Mouse (Mus musculus): ENCODE results near the gene Ngdn. TPM values are rescaled to one million over a fixed set of nuclear protein-coding genes. Genes with fewer than 3 reads are reported as not detected.
A peak's percentile ranks its signal among the peaks of the same experiment; 100 is the strongest.
"Not testable (repeated sequence)": the region's sequence is repeated elsewhere in the genome, so short reads cannot be mapped to it uniquely, and the experiment has no call there.

Gene Ngdn
- polyA plus RNA-seq, 1 experiment from 2014 or later = 68.1 TPM

- peak overlapping the region; percentile 60 for H3K9ac ChIP-seq (ENCODE audit: low read length)
- H3K9me3 ChIP-seq (replicated peaks; ENCODE audit: control insufficient read depth, low read length) = no peaks in the 10 kb centered on the region
- H3K27me3 ChIP-seq (ENCODE audit: control insufficient read depth, insufficient read depth, low read length) = no peaks in the 10 kb centered on the region
- WGBS = 67% methylated on average over 8 of the region's 8 CpGs
- H3K4me1 ChIP-seq (ENCODE audit: control insufficient read depth, insufficient read depth, low read length) = peaks cover 14% of the 10 kb centered on the region
- no peak for ATAC-seq (replicated peaks; ENCODE audit: extremely low read depth, insufficient read depth, low FRiP score)
- peak overlapping the region; percentile 24; the same call in 1 of the 2 replicates for H3K4me2 ChIP-seq (ENCODE audit: low read depth, low read length)
- H3K36me3 ChIP-seq (ENCODE audit: control insufficient read depth, insufficient read depth) = peaks cover 18% of the 10 kb centered on the region
- H3K27ac ChIP-seq (ENCODE audit: low read length) = peak overlapping the region; percentile 77
- H3K4me3 ChIP-seq (ENCODE audit: low read length) = peak overlapping the region; percentile 6
Measured at GRCm38 (mm10) chr14:54978664-54979063, 36.6 kb upstream of the Ngdn start.

- Histone ChIP-seq H3K4me2 (ENCODE audit: low read depth, low read length) (peak overlapping the region; percentile 69), H3K36me3 (ENCODE audit: control insufficient read depth, insufficient read depth) (peaks cover 7% of the 10 kb centered on the region), H3K27me3 (ENCODE audit: control insufficient read depth, insufficient read depth, low read length) (no peaks in the 10 kb centered on the region), H3K9ac (ENCODE audit: low read length) (peak overlapping the region; percentile 93), H3K9me3 (replicated peaks; ENCODE audit: control insufficient read depth, low read length) (no peaks in the 10 kb centered on the region), H3K4me1 (ENCODE audit: control insufficient read depth, insufficient read depth, low read length) (peaks cover 9% of the 10 kb centered on the region), H3K4me3 (ENCODE audit: low read length) (no peak overlapping the region), H3K27ac (ENCODE audit: low read length) (peak overlapping the region; percentile 98)
- 75% methylated on average over 7 of the region's 7 CpGs for WGBS
- no peak for ATAC-seq (replicated peaks; ENCODE audit: extremely low read depth, insufficient read depth, low FRiP score)
Measured at GRCm38 (mm10) chr14:54981934-54982333, 33.3 kb upstream of the Ngdn start.

DNA sequence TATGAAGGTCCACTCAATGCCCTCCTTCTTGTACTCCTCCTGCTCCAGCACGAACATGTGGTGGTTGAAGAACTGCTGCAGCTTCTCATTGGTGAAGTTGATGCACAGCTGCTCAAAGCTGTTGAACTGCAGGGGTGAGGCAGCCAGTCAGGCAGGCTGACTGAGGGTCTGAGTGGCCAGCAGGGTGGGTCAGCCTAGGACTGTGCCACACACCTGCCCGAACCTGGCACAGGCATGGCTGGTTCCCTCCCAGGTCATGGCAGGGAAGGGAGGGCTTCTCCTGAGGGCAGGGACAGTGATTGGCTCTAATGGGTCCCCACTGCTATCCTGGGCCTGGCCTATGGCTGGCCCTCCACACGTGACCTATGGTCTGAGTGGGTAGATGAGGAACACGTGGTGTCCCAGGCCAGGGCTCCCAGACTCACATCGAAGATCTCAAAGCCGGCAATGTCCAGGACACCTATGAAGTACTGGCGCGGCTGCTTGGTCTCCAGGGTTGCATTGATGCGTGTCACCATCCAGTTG lies 26.8 kb upstream of the Ngdn start:
- ATAC-seq (replicated peaks; ENCODE audit: extremely low read depth, insufficient read depth, low FRiP score) = peak; percentile 50
- peak overlapping the region; percentile 63 for H3K4me3 ChIP-seq (ENCODE audit: low read length)
- not testable (repeated sequence) for H3K27me3 ChIP-seq (ENCODE audit: control insufficient read depth, insufficient read depth, low read length); H3K4me1 ChIP-seq (ENCODE audit: control insufficient read depth, insufficient read depth, low read length); H3K9me3 ChIP-seq (replicated peaks; ENCODE audit: control insufficient read depth, low read length)
- peak overlapping the region; percentile 93 for H3K9ac ChIP-seq (ENCODE audit: low read length)
- H3K4me2 ChIP-seq (ENCODE audit: low read depth, low read length) = peak overlapping the region; percentile 69
- peaks cover 13% of the 10 kb centered on the region; the same call in 1 of the 2 replicates for H3K36me3 ChIP-seq (ENCODE audit: control insufficient read depth, insufficient read depth)
- 53% methylated on average over 9 of the region's 9 CpGs for WGBS
- H3K27ac ChIP-seq (ENCODE audit: low read length) = peak overlapping the region; percentile 98

DNA sequence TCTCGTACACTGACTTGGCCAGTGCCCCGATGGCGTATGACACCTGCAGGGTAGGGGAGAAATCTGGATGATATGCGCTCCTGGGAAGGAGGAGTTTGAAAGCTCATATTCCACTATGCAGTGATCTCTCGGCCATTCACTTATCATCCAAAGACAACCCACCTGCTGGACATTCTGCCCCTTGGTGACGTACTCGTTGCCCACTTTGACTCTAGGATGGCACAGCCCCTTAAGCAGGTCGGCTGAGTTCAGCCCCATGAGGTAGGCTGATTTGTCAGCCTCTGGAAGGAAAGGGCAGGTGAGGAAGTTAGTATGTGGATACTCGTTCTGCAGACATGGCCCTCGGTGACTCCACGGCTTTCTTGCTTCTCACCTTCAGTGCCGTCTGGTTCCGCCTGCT lies 26.4 kb upstream of the Ngdn start:
- no peak for ATAC-seq (replicated peaks; ENCODE audit: extremely low read depth, insufficient read depth, low FRiP score)
- peaks cover 13% of the 10 kb centered on the region; the same call in 1 of the 2 replicates for H3K36me3 ChIP-seq (ENCODE audit: control insufficient read depth, insufficient read depth)

DNA sequence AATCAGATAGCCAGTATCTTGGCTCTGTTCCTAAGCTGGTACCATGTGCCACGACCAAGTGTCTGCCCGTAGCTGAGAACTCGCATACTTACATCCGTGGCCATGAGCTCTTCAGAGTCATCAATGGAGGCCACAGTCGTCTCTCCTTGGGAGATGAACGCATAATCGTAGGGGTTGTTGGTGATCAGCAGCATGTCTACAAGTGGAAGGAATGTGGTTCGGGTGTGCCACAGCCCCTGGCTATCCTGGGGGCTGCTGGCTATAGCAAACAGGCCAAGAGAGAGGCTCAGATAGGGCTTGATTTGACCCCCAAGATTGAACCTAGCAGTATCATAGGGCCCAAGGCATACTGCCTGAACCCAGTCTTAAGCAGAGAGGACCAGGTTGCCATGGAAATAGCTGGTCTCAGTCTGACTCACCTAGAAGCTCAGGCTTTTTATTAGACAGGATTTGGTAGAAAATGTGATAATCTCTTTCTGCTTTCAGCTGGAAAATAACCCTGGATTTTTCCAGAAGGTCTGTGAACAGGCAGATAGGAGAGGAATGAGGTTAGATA lies 25.3 kb upstream of the Ngdn start:
- H3K4me3 ChIP-seq (ENCODE audit: low read length) = peak overlapping the region; percentile 63

More for the DNA sequence above, 26.4 kb upstream of the Ngdn start:
- H3K27ac ChIP-seq (ENCODE audit: low read length) = peak overlapping the region; percentile 98
- H3K4me1 ChIP-seq (ENCODE audit: control insufficient read depth, insufficient read depth, low read length) = peaks cover 3% of the 10 kb centered on the region
- peak overlapping the region; percentile 69 for H3K4me2 ChIP-seq (ENCODE audit: low read depth, low read length)
- WGBS = 58% methylated on average over 13 of the region's 13 CpGs
- no peaks in the 10 kb centered on the region for H3K9me3 ChIP-seq (replicated peaks; ENCODE audit: control insufficient read depth, low read length)
- H3K27me3 ChIP-seq (ENCODE audit: control insufficient read depth, insufficient read depth, low read length) = no peaks in the 10 kb centered on the region
- peak overlapping the region; percentile 63 for H3K4me3 ChIP-seq (ENCODE audit: low read length)
- H3K9ac ChIP-seq (ENCODE audit: low read length) = peak overlapping the region; percentile 93

GRCm38 (mm10) chr14:54992196-54992595 lies 23.1 kb upstream of the Ngdn start:
- 62% methylated on average over 10 of the region's 10 CpGs for WGBS
- H3K9ac ChIP-seq (ENCODE audit: low read length) = peak overlapping the region; percentile 93

More for the DNA sequence above, 25.3 kb upstream of the Ngdn start:
- Histone ChIP-seq H3K9me3 (replicated peaks; ENCODE audit: control insufficient read depth, low read length) (no peaks in the 10 kb centered on the region), H3K27ac (ENCODE audit: low read length) (peak overlapping the region; percentile 98), H3K9ac (ENCODE audit: low read length) (peak overlapping the region; percentile 93), H3K36me3 (ENCODE audit: control insufficient read depth, insufficient read depth) (peaks cover 10% of the 10 kb centered on the region; the same call in 1 of the 2 replicates), H3K27me3 (ENCODE audit: control insufficient read depth, insufficient read depth, low read length) (no peaks in the 10 kb centered on the region), H3K4me1 (ENCODE audit: control insufficient read depth, insufficient read depth, low read length) (peaks cover 4% of the 10 kb centered on the region), H3K4me2 (ENCODE audit: low read depth, low read length) (peak overlapping the region; percentile 69)
- WGBS = 56% methylated on average over 8 of the region's 8 CpGs
- ATAC-seq (replicated peaks; ENCODE audit: extremely low read depth, insufficient read depth, low FRiP score) = no peak

DNA sequence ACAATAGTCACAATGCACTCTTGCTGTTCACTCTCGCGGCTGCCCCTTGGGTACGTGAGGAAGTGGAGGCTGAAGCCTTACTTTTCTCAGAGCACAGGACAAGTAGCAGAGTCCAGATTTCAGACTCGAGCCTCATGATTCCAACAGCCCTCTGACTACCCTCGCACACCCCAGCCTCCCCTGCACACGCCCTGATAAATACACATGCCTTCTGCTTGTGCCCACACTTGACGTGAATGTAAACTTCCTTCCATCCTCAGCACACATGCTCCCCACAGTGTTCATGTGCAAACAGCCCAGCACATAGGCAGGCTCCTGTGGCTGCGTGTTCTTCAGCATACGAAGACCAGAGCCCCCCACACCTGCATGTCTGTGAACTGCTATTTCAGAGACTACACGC lies 21.6 kb upstream of the Ngdn start:
- Histone ChIP-seq H3K4me3 (ENCODE audit: low read length) (peak overlapping the region; percentile 63), H3K4me2 (ENCODE audit: low read depth, low read length) (peak overlapping the region; percentile 67), H3K9me3 (replicated peaks; ENCODE audit: control insufficient read depth, low read length) (no peaks in the 10 kb centered on the region), H3K27me3 (ENCODE audit: control insufficient read depth, insufficient read depth, low read length) (no peaks in the 10 kb centered on the region), H3K4me1 (ENCODE audit: control insufficient read depth, insufficient read depth, low read length) (peaks cover 23% of the 10 kb centered on the region), H3K27ac (ENCODE audit: low read length) (peak overlapping the region; percentile 98), H3K9ac (ENCODE audit: low read length) (peak overlapping the region; percentile 93), H3K36me3 (ENCODE audit: control insufficient read depth, insufficient read depth) (peaks cover 6% of the 10 kb centered on the region; the same call in 1 of the 2 replicates)
- no peak for ATAC-seq (replicated peaks; ENCODE audit: extremely low read depth, insufficient read depth, low FRiP score)
- 31% methylated on average over 10 of the region's 10 CpGs for WGBS

More at GRCm38 (mm10) chr14:54992196-54992595, 23.1 kb upstream of the Ngdn start:
- Histone ChIP-seq H3K4me2 (ENCODE audit: low read depth, low read length) (peak overlapping the region; percentile 69), H3K27me3 (ENCODE audit: control insufficient read depth, insufficient read depth, low read length) (no peaks in the 10 kb centered on the region), H3K36me3 (ENCODE audit: control insufficient read depth, insufficient read depth) (peaks cover 6% of the 10 kb centered on the region; the same call in 1 of the 2 replicates), H3K4me3 (ENCODE audit: low read length) (peak overlapping the region; percentile 63), H3K27ac (ENCODE audit: low read length) (peak overlapping the region; percentile 98), H3K9me3 (replicated peaks; ENCODE audit: control insufficient read depth, low read length) (no peaks in the 10 kb centered on the region), H3K4me1 (ENCODE audit: control insufficient read depth, insufficient read depth, low read length) (peaks cover 10% of the 10 kb centered on the region)
- no peak for ATAC-seq (replicated peaks; ENCODE audit: extremely low read depth, insufficient read depth, low FRiP score)

- Histone ChIP-seq H3K36me3 (ENCODE audit: control insufficient read depth, insufficient read depth) (peaks cover 6% of the 10 kb centered on the region; the same call in 1 of the 2 replicates), H3K4me1 (ENCODE audit: control insufficient read depth, insufficient read depth, low read length) (peaks cover 25% of the 10 kb centered on the region), H3K9me3 (replicated peaks; ENCODE audit: control insufficient read depth, low read length) (no peaks in the 10 kb centered on the region), H3K27ac (ENCODE audit: low read length) (peak within 1 kb of the TSS; percentile 98), H3K9ac (ENCODE audit: low read length) (peak within 1 kb of the TSS; percentile 93), H3K4me3 (ENCODE audit: low read length) (peak within 1 kb of the TSS; percentile 63), H3K4me2 (ENCODE audit: low read depth, low read length) (peak within 1 kb of the TSS; percentile 67), H3K27me3 (ENCODE audit: control insufficient read depth, insufficient read depth, low read length) (no peaks in the 10 kb centered on the region)
- peak; percentile 68 for ATAC-seq (replicated peaks; ENCODE audit: extremely low read depth, insufficient read depth, low FRiP score)
- 23% methylated on average over 11 of the region's 11 CpGs for WGBS
Measured at GRCm38 (mm10) chr14:54994136-54994868, 21.0 kb upstream of the Ngdn start, which contains the start of gene Myh7. TSS of gene Myh7 (minus strand) at chr14:54994626.

GRCm38 (mm10) chr14:54994869-54995186 lies 20.4 kb upstream of the Ngdn start:
- Histone ChIP-seq H3K9ac (ENCODE audit: low read length) (peak overlapping the region; percentile 93), H3K36me3 (ENCODE audit: control insufficient read depth, insufficient read depth) (peaks cover 3% of the 10 kb centered on the region; the same call in 1 of the 2 replicates), H3K4me3 (ENCODE audit: low read length) (peak overlapping the region; percentile 63), H3K4me2 (ENCODE audit: low read depth, low read length) (peak overlapping the region; percentile 67), H3K27ac (ENCODE audit: low read length) (peak overlapping the region; percentile 98), H3K9me3 (replicated peaks; ENCODE audit: control insufficient read depth, low read length) (no peaks in the 10 kb centered on the region), H3K4me1 (ENCODE audit: control insufficient read depth, insufficient read depth, low read length) (peaks cover 25% of the 10 kb centered on the region), H3K27me3 (ENCODE audit: control insufficient read depth, insufficient read depth, low read length) (no peaks in the 10 kb centered on the region)
- ATAC-seq (replicated peaks; ENCODE audit: extremely low read depth, insufficient read depth, low FRiP score) = peak; percentile 19

Measured in heart, embryonic 16.5 days (tissue).